Mouse (Mus musculus) heart, adult 2 months (tissue): ENCODE data around the gene Txk. TPM values are rescaled to one million over a fixed set of nuclear protein-coding genes. Genes with fewer than 3 reads are reported as not detected.

Experiments
- DNase-seq, 2 experiments: peaks; one replicate each; pipeline ENCODE4 v3.0.0; 2021
- H3K27ac ChIP-seq: fragments of 200-600 bp; 2 replicates; pipeline ENCODE4 v1.8.1; 2022
- H3K27me3 ChIP-seq: fragments of 200-500 bp; 2 replicates; pipeline ENCODE4 v1.6.1; 2012; ENCODE audit warnings: mild to moderate bottlenecking, low read length, inconsistent platforms, mixed read lengths; ENCODE audit not compliant: control insufficient read depth, insufficient read depth
- H3K36me3 ChIP-seq: fragments of 200-500 bp; 2 replicates; pipeline ENCODE4 v1.6.1; 2012; ENCODE audit warnings: low read length, inconsistent platforms; ENCODE audit not compliant: control insufficient read depth, insufficient read depth
- H3K4me1 ChIP-seq: fragments of 200-500 bp; 2 replicates; pipeline ENCODE4 v1.6.1; 2011; ENCODE audit warnings: low read length; ENCODE audit not compliant: control insufficient read depth, insufficient read depth
- H3K4me3 ChIP-seq: fragments of 200-600 bp; 2 replicates; pipeline ENCODE4 v1.8.1; 2022
- H3K79me2 ChIP-seq: fragments of 200-500 bp; replicated peaks from 2 replicates; pipeline ENCODE4 v1.6.1; 2012; ENCODE audit warnings: mild to moderate bottlenecking, inconsistent platforms, low read length, moderate library complexity, mixed read lengths; ENCODE audit not compliant: control insufficient read depth, insufficient read depth
- H3K9ac ChIP-seq: fragments of 200-500 bp; 2 replicates; pipeline ENCODE4 v1.6.1; 2012; ENCODE audit warnings: low read depth, mild to moderate bottlenecking, control low read depth, inconsistent platforms, low read length, mixed read lengths
- CTCF ChIP-seq: fragments of 200-600 bp; IDR thresholded peaks from 2 replicates; pipeline ENCODE4 v1.8.1; 2022; ENCODE audit warnings: antibody characterized with exemption, mild to moderate bottlenecking, moderate library complexity
- EP300 ChIP-seq: fragments of 200-500 bp; IDR thresholded peaks from 2 replicates; pipeline ENCODE4 v1.6.1; 2011; ENCODE audit warnings: low read depth, low read length, control low read depth; ENCODE audit not compliant: insufficient read depth
- POLR2A ChIP-seq: fragments of 200-500 bp; IDR thresholded peaks from 2 replicates; pipeline ENCODE4 v1.6.1; 2011; ENCODE audit warnings: mild to moderate bottlenecking, low read depth, low read length, control low read depth; ENCODE audit not compliant: insufficient read depth
- WGBS: fragments of 180-500 bp; shearing (Covaris S2); methylation state at CpG from one replicate; pipeline ENCODE4 v1.1.7; 2018; 5-methylcytosine and 5-hydroxymethylcytosine counted together
- intact Hi-C: fragments of 180-260 bp; cut with DNase I; formaldehyde crosslinking; loops from one replicate; pipeline ENCODE4 v1.15.1; 2025
- polyA plus RNA-seq: library from polyadenylated mRNA; depleted of rRNA; stranded (reverse); fragments of >200 nt; gene quantifications from 2 replicates; pipeline ENCODE4 v1.2.3, GENCODE M21; 2012
- total RNA-seq, 2 experiments: library from RNA; stranded (reverse); gene quantifications; 2 replicates each; pipeline ENCODE4 v1.2.3; 2021

The Txk gene
- total and polyA plus RNA-seq, 3 experiments = 0.10 to 0.30 (median 0.18) TPM

- Histone ChIP-seq H3K27ac (no peak overlapping the region), H3K4me3 (no peak overlapping the region), H3K4me1 (no peaks in the 10 kb centered on the region), H3K79me2 (no peaks in the 10 kb centered on the region), H3K9ac (no peak overlapping the region), H3K36me3 (no peaks in the 10 kb centered on the region), H3K27me3 (no peaks in the 10 kb centered on the region)
- WGBS = 78% methylated on average over 2 of the region's 2 CpGs
- TF ChIP-seq CTCF (no peak), EP300 (no peak)
- DNase-seq = no peak
- intact Hi-C loops = no loop called here
Observed at GRCm38 (mm10) chr5:72776127-72776526, 23.6 kb upstream of the Txk start.

GRCm38 (mm10) chr5:72769841-72770240, 17.3 kb upstream of the Txk start:
- DNase-seq = no peak
- H3K4me3 ChIP-seq = no peak overlapping the region
- no peak overlapping the region for H3K9ac ChIP-seq
- H3K4me1 ChIP-seq = no peaks in the 10 kb centered on the region
- no peaks in the 10 kb centered on the region for H3K36me3 ChIP-seq
- intact Hi-C loops = loop anchor here (10.0 kb wide), 1 partner anchor 95 kb away; the partner anchor contains the start of gene Tec
- H3K27me3 ChIP-seq = no peaks in the 10 kb centered on the region
- 71% methylated on average over 6 of the region's 6 CpGs for WGBS
- TF ChIP-seq EP300 (no peak), POLR2A (no peak), CTCF (no peak)
- H3K79me2 ChIP-seq = no peaks in the 10 kb centered on the region
- H3K27ac ChIP-seq = no peak overlapping the region

GRCm38 (mm10) chr5:72763546-72763945, 11.0 kb upstream of the Txk start:
- H3K4me3 ChIP-seq = no peak overlapping the region
- no peaks in the 10 kb centered on the region; the same call in none of the 2 replicates for H3K36me3 ChIP-seq
- H3K27me3 ChIP-seq = peaks cover 2% of the 10 kb centered on the region; the same call in 1 of the 2 replicates
- H3K4me1 ChIP-seq = peaks cover 1% of the 10 kb centered on the region; the same call in 1 of the 2 replicates
- TF ChIP-seq EP300 (no peak), POLR2A (no peak), CTCF (no peak)
- intact Hi-C loops = loop anchor here (10.0 kb wide), 1 partner anchor 101 kb away; the partner anchor contains the start of gene Tec
- peak in 1 of 2 experiments; percentile 7 for DNase-seq
- WGBS = 85% methylated on average over 5 of the region's 5 CpGs
- no peak overlapping the region for H3K27ac ChIP-seq
- H3K79me2 ChIP-seq = no peaks in the 10 kb centered on the region
- no peak overlapping the region for H3K9ac ChIP-seq

GRCm38 (mm10) chr5:72763025-72763424, 10.4 kb upstream of the Txk start:
- WGBS = 34% methylated on average over 3 of the region's 3 CpGs
- Histone ChIP-seq H3K27me3 (peaks cover 2% of the 10 kb centered on the region; the same call in 1 of the 2 replicates), H3K4me1 (peaks cover 1% of the 10 kb centered on the region; the same call in 1 of the 2 replicates), H3K4me3 (no peak overlapping the region), H3K27ac (no peak overlapping the region), H3K9ac (no peak overlapping the region), H3K79me2 (no peaks in the 10 kb centered on the region), H3K36me3 (no peaks in the 10 kb centered on the region; the same call in none of the 2 replicates)
- intact Hi-C loops = loop anchor here (10.0 kb wide), 1 partner anchor 102 kb away; the partner anchor contains the start of gene Tec
- TF ChIP-seq POLR2A = no peak
- TF ChIP-seq CTCF = no peak
- no peak for TF ChIP-seq EP300
- DNase-seq = no peak

- no peaks in the 10 kb centered on the region for H3K79me2 ChIP-seq
- WGBS = 92% methylated on average over 5 of the region's 5 CpGs
- intact Hi-C loops = loop anchor here (10.0 kb wide), 1 partner anchor 103 kb away; the partner anchor contains the start of gene Tec
- H3K4me1 ChIP-seq = peaks cover 1% of the 10 kb centered on the region; the same call in 1 of the 2 replicates
- no peak overlapping the region for H3K4me3 ChIP-seq
- TF ChIP-seq EP300 (no peak), CTCF (no peak), POLR2A (no peak)
- peaks cover 2% of the 10 kb centered on the region; the same call in 1 of the 2 replicates for H3K27me3 ChIP-seq
- H3K27ac ChIP-seq = no peak overlapping the region
- no peaks in the 10 kb centered on the region; the same call in none of the 2 replicates for H3K36me3 ChIP-seq
- no peak for DNase-seq
- no peak overlapping the region for H3K9ac ChIP-seq
Observed at GRCm38 (mm10) chr5:72761758-72762157, 9.2 kb upstream of the Txk start.

- H3K36me3 ChIP-seq = no peaks in the 10 kb centered on the region; the same call in none of the 2 replicates
- no peak overlapping the region for H3K27ac ChIP-seq
- no peak overlapping the region for H3K9ac ChIP-seq
- WGBS = 71% methylated on average over 5 of the region's 5 CpGs
- intact Hi-C loops = loop anchor here (10.0 kb wide), 1 partner anchor 104 kb away; the partner anchor contains the start of gene Tec
- peak in 1 of 2 experiments; percentile 9 for DNase-seq
- H3K79me2 ChIP-seq = no peaks in the 10 kb centered on the region
- peaks cover 1% of the 10 kb centered on the region; the same call in 1 of the 2 replicates for H3K4me1 ChIP-seq
- peaks cover 2% of the 10 kb centered on the region; the same call in 1 of the 2 replicates for H3K27me3 ChIP-seq
- no peak overlapping the region for H3K4me3 ChIP-seq
- no peak for TF ChIP-seq EP300
- no peak for TF ChIP-seq POLR2A
- TF ChIP-seq CTCF = no peak
Observed at GRCm38 (mm10) chr5:72761237-72761636, 8.7 kb upstream of the Txk start.
